Comparison of ENCODE assay signal across 8 mouse cellular contexts in the genomic region with DNA sequence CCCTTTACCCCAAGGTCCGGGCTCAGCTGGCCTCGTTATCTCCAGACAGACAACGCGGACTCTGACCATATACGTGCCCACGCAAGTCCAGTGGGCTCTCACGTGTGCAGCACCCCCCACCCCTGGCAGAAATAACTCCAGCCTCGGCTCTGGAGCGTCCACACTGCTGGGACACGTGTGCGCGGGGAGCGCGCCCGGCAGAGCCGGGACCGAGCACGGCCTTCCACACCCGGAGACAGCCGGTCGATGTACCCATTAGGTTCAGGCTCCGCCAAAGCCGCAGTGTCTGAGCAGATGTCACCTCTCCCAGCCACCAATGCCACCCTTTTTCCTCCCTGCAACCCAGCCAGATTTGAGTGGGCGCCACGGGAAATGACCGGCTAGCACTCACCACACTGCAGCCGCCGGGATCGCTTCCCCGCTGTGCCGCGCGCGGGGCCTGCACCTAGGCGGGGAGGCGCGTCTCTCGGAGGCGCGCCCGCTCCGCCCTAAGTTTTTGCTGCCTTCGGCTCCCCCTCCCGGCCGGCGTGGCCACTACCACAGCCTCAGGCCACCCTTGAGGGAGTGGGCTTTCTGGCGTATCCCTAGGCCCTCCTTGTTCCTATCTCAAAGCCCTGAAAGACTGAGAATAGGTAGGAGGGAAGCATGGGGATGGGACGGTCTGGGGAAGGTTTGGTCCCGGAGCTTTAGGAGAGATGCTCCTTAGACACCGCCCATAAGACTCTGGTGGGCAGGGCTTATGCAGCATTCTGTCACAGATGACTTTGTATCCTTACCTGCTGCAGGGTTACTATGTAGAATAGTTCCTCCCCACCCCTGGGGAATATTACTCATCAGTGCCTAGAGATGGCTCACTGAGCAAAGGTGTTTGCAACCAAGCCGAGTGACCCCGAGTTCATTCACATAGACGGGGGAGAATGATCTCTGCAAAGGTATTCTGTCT. TPM values are rescaled to one million over a fixed set of nuclear protein-coding genes. Genes with fewer than 3 reads are reported as not detected.
DNase-seq lines count a peak whose midpoint lies in the region; ATAC-seq and TF ChIP-seq lines count a peak whose summit lies in the region.

A gene (minus strand): TSS at position 715 of the 943 bp plus-strand sequence.

- WGBS in embryonic facial prominence, embryonic 12.5 days, result 6% methylated on average over 53 of the region's 53 CpGs
- WGBS in intestine, postnatal 0 days, result 6% methylated on average over 53 of the region's 53 CpGs
- WGBS in limb, embryonic 13.5 days, result 5% methylated on average over 53 of the region's 53 CpGs
- WGBS in midbrain, embryonic 14.5 days, result 6% methylated on average over 53 of the region's 53 CpGs

- H3K9me3 ChIP-seq in embryonic facial prominence, embryonic 12.5 days, result no peaks in the 10 kb centered on the region
- H3K9me3 ChIP-seq in intestine, postnatal 0 days (ENCODE audit: control insufficient read depth), result no peaks in the 10 kb centered on the region
- H3K9me3 ChIP-seq in limb, embryonic 13.5 days, result no peaks in the 10 kb centered on the region
- no peaks in the 10 kb centered on the region for H3K9me3 ChIP-seq in midbrain, embryonic 14.5 days (ENCODE audit: control insufficient read depth, low read length)

- peak within 1 kb of the TSS; percentile 67 for H3K4me3 ChIP-seq in embryonic facial prominence, embryonic 12.5 days
- H3K4me3 ChIP-seq in intestine, postnatal 0 days (ENCODE audit: low read depth, low read length), result peak within 1 kb of the TSS; percentile 71
- peak within 1 kb of the TSS; percentile 61 for H3K4me3 ChIP-seq in limb, embryonic 13.5 days
- peak within 1 kb of the TSS; percentile 66 for H3K4me3 ChIP-seq in midbrain, embryonic 14.5 days (replicated peaks; ENCODE audit: low read depth, low read length)

- H3K4me2 ChIP-seq in embryonic facial prominence, embryonic 12.5 days (replicated peaks), result peak within 1 kb of the TSS; percentile 92
- H3K4me2 ChIP-seq in intestine, postnatal 0 days (replicated peaks; ENCODE audit: low read depth), result peak within 1 kb of the TSS; percentile 90
- H3K4me2 ChIP-seq in limb, embryonic 13.5 days (replicated peaks), result peak within 1 kb of the TSS; percentile 90
- peak within 1 kb of the TSS; percentile 91 for H3K4me2 ChIP-seq in midbrain, embryonic 14.5 days (ENCODE audit: low read length)

- peak; percentile 71 for ATAC-seq in embryonic facial prominence, embryonic 12.5 days (ENCODE audit: insufficient number of reproducible peaks, insufficient read depth, low FRiP score, low TSS enrichment)
- peak; percentile 72 for ATAC-seq in granulocyte monocyte progenitor cell, adult 5-6 weeks (replicated peaks; ENCODE audit: poor library complexity, severe bottlenecking)
- peak; percentile 72 for ATAC-seq in intestine, postnatal 0 days
- peak; percentile 82 for ATAC-seq in limb, embryonic 13.5 days (ENCODE audit: low FRiP score, low read depth)
- ATAC-seq in midbrain, embryonic 14.5 days (ENCODE audit: low FRiP score, low TSS enrichment), result peak; percentile 76

- H3K9ac ChIP-seq in embryonic facial prominence, embryonic 12.5 days, result peak within 1 kb of the TSS; percentile 87
- H3K9ac ChIP-seq in intestine, postnatal 0 days (ENCODE audit: low read depth, low read length), result peak within 1 kb of the TSS; percentile 56
- H3K9ac ChIP-seq in limb, embryonic 13.5 days, result peak within 1 kb of the TSS; percentile 85
- peak within 1 kb of the TSS; percentile 78 for H3K9ac ChIP-seq in midbrain, embryonic 14.5 days (replicated peaks; ENCODE audit: low read length)

- H3K27me3 ChIP-seq in embryonic facial prominence, embryonic 12.5 days, result no peaks in the 10 kb centered on the region
- no peaks in the 10 kb centered on the region for H3K27me3 ChIP-seq in intestine, postnatal 0 days (replicated peaks; ENCODE audit: control insufficient read depth, insufficient read depth, low read length)
- no peaks in the 10 kb centered on the region for H3K27me3 ChIP-seq in limb, embryonic 13.5 days
- no peaks in the 10 kb centered on the region for H3K27me3 ChIP-seq in midbrain, embryonic 14.5 days (ENCODE audit: control insufficient read depth, insufficient read depth, low read length)

- DNase-seq in B cell, adult 2 months, result peak; percentile 89 to 90
- DNase-seq in adrenal gland, postnatal 25 days, result peak; percentile 88
- DNase-seq in midbrain, embryonic 14.5 days, result peak; percentile 94
- DNase-seq in spleen, postnatal 36 days (ENCODE audit: low spot score in 2 of 2), result peak; percentile 81

- H3K27ac ChIP-seq in embryonic facial prominence, embryonic 12.5 days, result peak within 1 kb of the TSS; percentile 72
- H3K27ac ChIP-seq in intestine, postnatal 0 days (ENCODE audit: low read depth, low read length), result peak within 1 kb of the TSS; percentile 78
- H3K27ac ChIP-seq in limb, embryonic 13.5 days, result peak within 1 kb of the TSS; percentile 48; the same call in 1 of the 2 replicates
- H3K27ac ChIP-seq in midbrain, embryonic 14.5 days (replicated peaks; ENCODE audit: low read depth, low read length), result peak within 1 kb of the TSS; percentile 80

- H3K36me3 ChIP-seq in embryonic facial prominence, embryonic 12.5 days, result peaks cover 53% of the 10 kb centered on the region
- peaks cover 36% of the 10 kb centered on the region for H3K36me3 ChIP-seq in intestine, postnatal 0 days (ENCODE audit: control insufficient read depth, insufficient read depth)
- peaks cover 59% of the 10 kb centered on the region for H3K36me3 ChIP-seq in limb, embryonic 13.5 days
- H3K36me3 ChIP-seq in midbrain, embryonic 14.5 days (ENCODE audit: control insufficient read depth, insufficient read depth, low read length), result peaks cover 7% of the 10 kb centered on the region

- peak; percentile 87 for TF ChIP-seq CTCF in intestine, postnatal 0 days (IDR thresholded peaks at IDR 0.05; ENCODE audit: low read depth)

- H3K4me1 ChIP-seq in embryonic facial prominence, embryonic 12.5 days, result peaks cover 45% of the 10 kb centered on the region
- peaks cover 16% of the 10 kb centered on the region for H3K4me1 ChIP-seq in intestine, postnatal 0 days (replicated peaks; ENCODE audit: control insufficient read depth, insufficient read depth, low read length)
- H3K4me1 ChIP-seq in limb, embryonic 13.5 days, result peaks cover 53% of the 10 kb centered on the region
- H3K4me1 ChIP-seq in midbrain, embryonic 14.5 days (ENCODE audit: control insufficient read depth, insufficient read depth, low read length), result peaks cover 26% of the 10 kb centered on the region

RNA-seq across cellular contexts. Expression of the gene that starts here (rescaled TPM):
- 95.6 and 102 TPM in 2 replicates for total RNA-seq in adrenal gland, postnatal 25 days (2021)
- 39.2 and 41.9 TPM in 2 replicates for polyA plus RNA-seq in embryonic facial prominence, embryonic 12.5 days (2016; fragmentation: Nextera tagmentation; extraction: Ambion mirVana)
- 18.8 and 36.2 TPM in 2 replicates for total RNA-seq in granulocyte monocyte progenitor cell, adult 5-6 weeks (2014; fragmentation: Nextera tagmentation)
- total RNA-seq in granulocyte monocyte progenitor cell, adult 5-6 weeks (2017), result 4.3 and 4.9 TPM in 2 replicates
- polyA plus RNA-seq in intestine, postnatal 0 days (2015; fragmentation: Nextera tagmentation; extraction: Ambion mirVana), result 65.8 and 67.7 TPM in 2 replicates
- polyA plus RNA-seq in limb, embryonic 13.5 days (2015; fragmentation: Nextera tagmentation; extraction: Ambion mirVana), result 38.8 and 39.3 TPM in 2 replicates
- 82.9 and 84.3 TPM in 2 replicates for polyA plus RNA-seq in midbrain, embryonic 14.5 days (2014; fragmentation: Nextera tagmentation; extraction: Ambion mirVana)

Comparison
In these comparisons a context has a peak if more than half of its experiments do, and no peak if none do; other contexts are left out.
1. Peak in every context shown above with its lines: DNase-seq, ATAC-seq, H3K4me3 ChIP-seq and H3K27ac ChIP-seq.